Mouse (Mus musculus) lung, postnatal 0 days (tissue): ENCODE data around the gene Sgsm2.

ENCODE experiments used
- CTCF ChIP-seq: IDR thresholded peaks from 2 replicates; pipeline ENCODE4 v1.5.1; 2016; ENCODE audit warnings: antibody characterized with exemption, mild to moderate bottlenecking
- EP300 ChIP-seq: IDR thresholded peaks from 2 replicates; pipeline ENCODE4 v1.6.1; 2016; ENCODE audit warnings: antibody characterized with exemption, mild to moderate bottlenecking, control low read depth

GRCm38 (mm10) chr11:74833536-74834358, 63.1 kb downstream of the Sgsm2 start:
- TF ChIP-seq CTCF (no peak), EP300 (no peak)
